Mouse (Mus musculus) left cerebral cortex, adult 8-10 months (tissue): Measurements from ENCODE around the gene Igfbpl1. TPM values are rescaled to one million over a fixed set of nuclear protein-coding genes. Genes with fewer than 3 reads are reported as not detected.

Experiments used
- DNase-seq, 2 experiments: peaks; one replicate each; pipeline ENCODE4 v3.0.0; 2022; ENCODE audit warnings: low spot score in 2 of 2
- total RNA-seq, 4 experiments: library from RNA; stranded (reverse); gene quantifications; 2 replicates each; pipeline ENCODE4 v1.2.4; 2022

Gene Igfbpl1
- total RNA-seq, 4 experiments from 2014 or later: 0.62 to 2.9 (median 2.1) TPM

DNA sequence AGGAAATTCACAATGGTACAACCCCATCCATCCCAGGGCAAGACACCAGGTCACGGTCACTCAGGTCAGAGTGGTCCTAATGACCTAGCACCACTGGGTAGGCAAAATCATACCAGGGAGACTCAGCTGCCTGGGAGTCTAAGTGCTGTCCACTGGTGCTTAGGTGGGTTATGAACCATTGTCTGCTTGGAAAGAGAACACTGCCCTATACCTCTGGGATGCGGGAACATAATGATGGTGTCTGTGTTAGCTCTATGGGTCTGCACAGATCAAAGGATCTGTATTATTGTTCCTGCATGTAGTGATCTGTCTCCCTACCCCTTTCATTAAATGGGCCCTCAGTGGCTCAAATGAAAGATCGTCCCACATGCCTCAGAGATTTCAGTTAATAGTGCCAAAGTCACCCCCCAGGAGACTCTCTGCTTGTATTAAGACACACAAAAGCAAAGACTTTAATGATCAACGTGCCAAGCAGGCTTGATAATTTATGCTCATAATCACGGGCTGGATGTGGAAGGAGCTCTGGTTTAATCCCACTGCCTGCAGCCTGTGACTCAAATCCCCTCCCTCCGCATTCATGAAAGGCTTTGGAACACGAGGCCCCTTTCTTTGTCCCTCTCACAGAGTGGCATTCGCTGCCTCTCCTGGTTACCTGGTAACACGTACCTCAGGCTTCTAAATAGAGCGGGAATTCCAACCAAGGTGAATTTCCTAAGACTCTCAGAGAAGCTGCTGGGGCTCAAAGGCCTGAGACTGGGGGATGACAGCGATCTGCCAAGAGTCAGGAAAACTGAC, 3.7 kb downstream of the Igfbpl1 start:
- DNase-seq: no peak

DNA sequence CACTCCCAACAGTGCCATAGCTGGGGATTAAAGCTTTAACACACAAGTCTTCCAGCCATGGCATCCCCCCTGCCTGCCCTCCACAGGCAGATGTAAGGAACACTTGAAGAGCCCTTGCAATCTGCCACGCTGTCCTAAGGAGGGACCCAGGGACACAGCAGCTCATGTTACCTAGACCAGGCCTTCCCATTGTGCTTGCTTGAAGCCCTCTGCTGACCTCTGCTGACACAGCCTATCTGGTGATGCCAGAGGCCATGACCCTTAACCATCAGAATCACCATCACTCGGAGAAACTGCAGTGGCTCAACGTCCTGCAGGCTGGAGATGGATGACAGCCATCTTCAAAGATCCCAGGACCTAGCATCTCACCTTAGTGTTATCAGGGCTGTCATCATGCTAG, 4.7 kb downstream of the Igfbpl1 start:
- no peak for DNase-seq

DNA sequence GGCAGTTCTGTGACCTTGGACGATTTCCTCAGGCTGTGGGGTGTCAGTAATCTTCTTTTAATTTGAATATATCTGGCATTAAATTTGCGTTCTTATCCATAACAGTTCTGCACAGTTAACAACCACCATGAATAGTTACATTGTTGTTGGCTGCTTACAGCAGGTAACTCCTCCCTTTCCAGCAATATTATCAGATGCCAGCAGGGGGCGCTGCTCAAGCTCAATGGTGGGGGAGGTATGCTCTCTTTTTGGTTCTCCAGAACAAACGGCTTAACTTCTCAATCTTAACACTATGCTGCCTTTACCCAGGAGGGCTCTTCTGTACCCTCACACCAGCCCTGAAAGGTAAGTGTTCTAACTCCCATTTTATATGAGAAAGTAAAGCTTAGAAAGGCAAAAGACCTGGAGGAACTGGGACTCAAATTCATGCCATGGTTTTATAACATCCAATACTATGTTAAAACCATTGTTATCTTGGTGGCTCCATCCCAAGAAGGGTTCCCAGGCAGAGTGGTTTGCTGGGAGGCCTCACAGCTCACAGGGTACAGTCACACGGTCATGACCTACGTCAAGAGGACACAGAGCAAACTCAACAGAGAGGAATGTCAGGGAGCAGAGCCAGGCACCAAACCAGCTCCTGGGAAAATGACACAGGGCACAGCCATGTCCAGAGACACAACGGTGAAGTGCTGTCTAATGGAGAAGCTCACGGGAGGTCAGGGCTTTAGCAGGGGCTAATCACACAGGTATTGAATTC, 6.5 kb downstream of the Igfbpl1 start:
- peak in 1 of 2 experiments; percentile 45 for DNase-seq

DNA sequence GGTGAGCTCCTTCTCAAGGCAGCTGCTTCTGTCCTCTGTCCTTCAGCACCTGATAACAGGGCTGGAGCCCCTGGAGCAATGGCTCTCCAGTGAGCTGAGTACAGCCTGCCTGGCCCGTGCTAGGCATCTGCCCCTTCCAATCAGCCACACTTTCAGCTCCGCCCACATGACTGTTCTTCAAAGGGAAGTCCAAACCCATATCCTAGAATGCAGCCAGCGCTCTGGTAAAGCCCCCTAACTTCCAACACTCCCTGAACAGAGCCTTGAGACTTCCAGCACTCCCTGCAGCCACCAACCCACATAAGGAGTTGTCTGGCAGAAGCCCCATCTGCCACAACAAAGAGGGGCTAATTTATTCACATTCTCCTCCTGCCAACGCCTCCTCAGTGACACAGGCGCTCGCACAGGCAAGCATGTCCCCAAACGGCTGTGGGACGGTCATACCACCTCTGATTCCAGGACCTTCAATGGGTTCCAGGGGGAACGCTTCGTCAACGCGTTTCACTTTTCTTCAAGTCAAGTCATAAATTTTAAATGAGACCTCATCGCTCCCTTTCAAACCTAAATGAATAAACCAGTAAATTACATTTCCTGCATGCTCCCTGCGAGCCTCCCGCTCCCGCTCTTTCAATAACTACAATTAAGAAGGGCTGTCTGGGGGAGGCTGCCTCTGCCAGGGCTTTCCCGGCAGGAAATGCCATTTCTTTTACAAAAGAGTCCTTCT, 7.4 kb downstream of the Igfbpl1 start:
- peak; percentile 5 to 38 for DNase-seq

DNA sequence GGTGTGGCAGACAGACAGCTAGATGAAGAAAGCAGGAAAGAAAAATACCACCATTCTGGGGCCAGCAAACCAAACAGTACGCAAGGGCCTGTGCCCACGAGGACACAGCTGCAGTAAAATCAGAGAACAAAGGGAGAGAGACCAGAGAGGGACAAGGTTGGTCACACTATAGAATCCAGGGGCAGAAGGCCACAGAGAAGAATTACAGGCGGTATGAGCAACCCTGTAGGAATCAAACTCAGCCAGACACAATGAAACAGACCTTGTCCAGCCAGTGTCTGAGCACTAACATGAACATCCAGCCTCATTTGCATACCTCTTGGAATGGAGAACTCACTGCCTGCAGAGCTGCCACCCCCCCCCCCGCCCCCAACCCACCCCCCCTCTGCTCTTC, 7.9 kb downstream of the Igfbpl1 start:
- no peak for DNase-seq

DNA sequence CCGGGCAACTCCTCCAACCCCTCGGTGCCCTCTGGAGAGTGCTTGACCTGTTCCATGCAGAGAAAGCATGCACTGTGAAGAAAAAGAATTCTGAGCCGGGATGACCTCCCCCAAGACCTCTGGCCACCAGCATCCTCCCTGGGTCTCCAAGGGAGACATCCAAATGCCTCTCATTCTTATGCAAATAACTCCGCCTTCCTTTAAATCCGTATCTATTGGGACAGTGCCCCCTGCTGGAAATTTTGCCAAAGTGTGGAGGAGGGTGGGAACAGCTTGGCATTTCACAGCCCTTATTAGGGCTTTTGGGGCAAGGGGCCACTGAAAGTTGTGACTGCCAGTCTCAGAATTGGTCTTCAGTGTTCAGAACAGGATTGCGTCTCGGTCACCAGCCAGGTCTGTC, 11.2 kb downstream of the Igfbpl1 start:
- peak in 1 of 2 experiments; percentile 51 for DNase-seq

DNA sequence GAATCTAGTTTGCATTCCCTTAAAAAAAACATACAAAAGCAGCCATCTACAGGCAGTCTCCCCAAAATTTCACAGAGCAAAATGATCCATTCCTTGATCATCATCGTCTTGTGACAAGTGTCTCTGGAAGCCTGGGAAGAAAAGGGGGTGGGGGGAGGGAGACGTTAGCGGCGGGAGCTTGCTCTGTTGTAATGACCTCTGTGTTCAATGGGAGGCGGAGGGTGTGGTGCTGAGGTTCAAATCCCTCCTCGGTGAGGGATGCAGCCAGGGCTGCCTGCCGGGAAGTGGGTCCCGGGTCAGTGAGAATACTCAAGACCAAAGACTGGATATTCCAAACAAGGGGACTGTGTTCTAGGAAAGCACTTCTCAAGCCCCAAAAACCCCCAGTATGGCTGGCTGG, 15.5 kb downstream of the Igfbpl1 start:
- DNase-seq: no peak

DNA sequence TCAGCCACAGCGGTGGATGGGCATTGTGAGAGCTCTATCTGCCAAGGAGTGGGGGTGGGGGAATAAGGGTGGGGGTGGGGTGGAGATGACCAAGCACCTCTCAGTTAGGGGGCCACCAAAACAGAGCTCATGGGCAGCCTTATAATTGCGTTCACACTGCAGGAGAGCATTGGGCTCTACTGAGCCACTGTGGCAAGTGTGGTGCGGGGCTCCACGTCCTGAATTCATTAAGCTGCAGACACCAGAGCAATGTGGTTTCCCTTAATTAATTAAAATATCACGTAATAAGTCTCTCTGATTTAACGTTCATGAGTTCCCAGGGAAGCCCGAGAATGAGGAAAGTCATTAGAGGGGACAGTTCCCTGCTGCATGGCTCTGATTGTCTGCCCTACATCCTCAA, 18.7 kb downstream of the Igfbpl1 start:
- no peak for DNase-seq

DNA sequence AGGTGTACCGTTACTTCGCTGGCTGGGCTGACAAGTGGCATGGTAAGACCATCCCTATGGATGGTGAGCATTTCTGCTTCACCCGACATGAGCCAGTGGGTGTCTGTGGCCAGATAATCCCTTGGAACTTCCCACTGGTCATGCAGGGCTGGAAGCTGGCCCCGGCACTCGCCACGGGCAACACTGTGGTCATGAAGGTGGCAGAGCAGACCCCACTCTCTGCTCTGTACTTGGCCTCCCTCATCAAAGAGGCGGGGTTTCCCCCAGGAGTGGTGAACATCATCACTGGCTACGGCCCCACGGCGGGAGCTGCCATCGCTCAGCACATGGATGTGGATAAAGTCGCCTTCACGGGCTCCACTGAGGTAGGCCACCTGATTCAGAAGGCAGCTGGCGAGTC, 23.8 kb downstream of the Igfbpl1 start:
- DNase-seq: no peak

DNA sequence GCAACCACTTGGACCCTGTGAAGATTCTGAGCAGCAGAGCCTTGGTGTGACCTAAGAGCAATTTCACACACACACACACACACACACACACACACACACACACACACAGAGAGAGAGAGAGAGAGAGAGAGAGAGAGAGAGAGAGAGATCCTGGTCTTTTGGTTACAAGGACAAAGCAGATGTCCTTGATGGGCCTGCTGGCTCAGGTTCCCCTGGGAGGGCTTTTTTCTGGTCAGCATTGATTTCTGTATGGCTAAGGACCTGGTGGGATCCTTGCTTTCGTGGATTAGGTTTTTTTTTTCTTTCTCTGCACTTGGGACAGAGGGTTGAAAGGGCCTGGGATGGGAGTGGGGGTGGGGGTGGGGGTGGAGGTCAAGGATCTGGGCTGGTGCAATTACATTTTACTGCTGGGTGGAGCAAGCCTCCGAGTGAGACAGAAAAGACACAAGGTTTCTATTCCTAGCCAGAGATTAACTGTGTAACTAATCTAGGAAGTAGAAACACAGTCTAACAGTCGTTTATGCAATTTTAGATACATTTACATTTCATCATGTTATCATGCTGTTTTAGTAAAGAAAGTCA, 26.7 kb downstream of the Igfbpl1 start:
- no peak for DNase-seq

DNA sequence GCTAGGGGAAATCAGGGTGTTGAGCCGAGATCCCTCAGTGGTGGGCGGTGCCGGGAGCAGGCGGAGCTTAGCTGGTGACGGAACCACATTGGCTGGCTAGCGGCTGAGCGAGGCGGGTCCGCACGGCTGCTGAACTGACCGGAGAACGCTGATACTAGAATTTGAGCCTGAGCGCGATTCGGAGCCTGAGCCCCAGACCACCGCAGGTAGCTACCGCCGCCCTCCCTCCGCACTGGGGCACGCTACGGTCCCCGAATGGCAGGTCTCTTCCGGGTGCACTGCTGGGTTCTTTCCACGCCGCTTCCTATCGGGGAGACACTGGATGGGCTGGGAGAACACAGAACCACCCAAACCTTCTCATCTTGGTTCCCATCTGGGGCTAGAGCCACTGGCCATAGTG, 27.8 kb downstream of the Igfbpl1 start, which contains the start of gene Aldh1b1:
TSS of gene Aldh1b1 (plus strand) at position 59 of the 400 bp plus-strand sequence.
- peak; percentile 29 to 48 for DNase-seq

DNA sequence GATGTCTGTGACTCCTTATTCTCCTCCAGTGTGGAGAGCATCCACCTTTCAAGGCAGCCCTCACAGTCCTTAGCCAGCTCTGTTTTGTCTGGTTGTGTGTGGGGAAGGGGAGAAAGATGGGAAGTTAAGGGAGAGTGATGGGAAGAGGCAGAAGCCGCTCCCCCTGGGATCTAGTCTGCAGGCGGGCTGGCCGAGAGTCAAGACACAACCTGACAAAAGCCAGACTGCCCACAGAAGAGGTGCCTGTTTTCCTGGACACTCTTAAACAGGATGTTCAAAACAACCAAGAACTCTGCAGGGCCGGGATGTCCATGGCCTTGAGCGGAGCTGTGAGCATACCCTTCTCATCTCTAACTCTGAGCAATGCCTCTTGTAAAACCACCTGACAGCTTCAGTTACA, 30.0 kb downstream of the Igfbpl1 start:
- no peak for DNase-seq

DNA sequence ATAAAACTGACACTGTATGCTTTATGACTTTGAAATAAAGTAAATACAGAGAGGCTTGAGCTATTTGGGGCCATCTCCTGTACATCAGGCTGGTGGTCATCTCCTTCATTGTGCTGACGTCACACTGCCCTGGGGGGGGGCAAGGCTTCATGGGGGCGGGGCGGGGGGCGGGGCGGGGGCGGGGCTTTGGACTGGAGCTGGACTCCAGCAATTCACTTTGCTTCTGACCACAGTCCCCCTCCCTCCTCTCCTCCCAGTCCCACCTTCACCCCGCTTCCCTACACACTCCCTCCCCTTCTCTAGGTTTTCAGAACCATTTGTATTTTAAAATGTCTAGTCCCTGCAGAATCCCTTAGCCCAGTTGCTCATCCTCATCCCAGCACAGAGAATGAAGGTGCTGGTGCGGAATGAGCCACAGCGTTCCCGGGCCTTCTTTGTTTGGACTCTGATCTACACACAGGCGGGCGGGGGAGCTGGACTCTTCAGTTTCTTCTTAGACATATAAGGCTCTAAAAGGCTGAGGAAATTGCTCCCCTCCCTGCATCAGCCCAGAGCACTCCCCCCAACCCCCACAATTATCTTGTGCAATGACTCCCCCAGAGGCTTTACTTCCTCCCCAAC, 31.4 kb downstream of the Igfbpl1 start:
- no peak for DNase-seq

DNA sequence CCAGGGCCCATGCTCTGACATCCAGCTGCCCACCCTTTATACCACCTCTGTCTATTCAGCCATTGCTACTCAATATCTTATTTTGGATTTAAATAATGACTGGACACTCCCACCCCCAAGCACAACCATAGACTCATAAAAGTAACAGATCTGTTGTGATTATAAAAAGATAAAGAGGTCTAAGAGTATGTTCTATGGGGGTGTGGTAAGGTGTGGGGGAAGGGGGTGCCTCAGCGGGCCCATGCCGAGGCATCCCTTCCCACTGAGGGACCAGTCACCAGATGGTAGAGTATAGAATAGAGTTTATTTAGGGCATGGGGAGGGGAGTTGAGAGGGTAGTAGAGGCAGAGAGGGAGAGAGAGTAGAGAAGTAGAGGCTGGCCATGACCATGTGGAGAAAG, 36.7 kb downstream of the Igfbpl1 start:
- DNase-seq: no peak

DNA sequence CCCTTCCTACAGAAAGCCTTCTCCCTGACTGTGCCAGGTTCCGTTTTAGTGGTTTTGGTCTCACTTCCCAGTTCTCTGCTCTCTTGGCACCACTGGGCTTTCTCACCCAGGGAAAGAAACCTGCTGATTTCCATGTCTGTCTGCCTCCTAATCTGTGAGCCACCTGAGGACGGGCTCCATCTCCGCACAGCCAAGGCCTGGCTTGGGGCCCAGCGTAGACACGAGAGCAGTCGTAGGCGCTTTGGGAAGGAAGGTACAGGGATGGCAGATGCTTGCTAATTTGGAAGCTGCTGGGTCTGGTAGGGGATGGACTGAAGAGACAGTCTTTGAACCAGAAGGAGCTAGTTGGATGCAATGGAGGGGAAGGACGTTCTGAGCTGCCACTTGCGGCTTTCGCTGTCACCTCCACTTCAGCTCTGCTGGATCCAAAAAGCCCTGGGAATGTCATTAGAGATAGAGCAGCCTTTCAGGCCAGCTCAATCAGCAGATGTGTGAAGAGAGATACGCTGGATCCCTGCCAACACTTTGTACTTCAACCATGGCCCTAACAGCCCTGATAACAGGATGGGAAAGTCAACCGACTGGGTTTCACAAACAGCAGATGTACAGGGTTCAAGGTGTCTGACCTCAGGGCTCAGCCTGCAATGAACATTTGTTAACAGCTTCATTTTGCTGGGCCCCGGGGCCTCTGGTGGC, 37.3 kb downstream of the Igfbpl1 start:
- DNase-seq: peak in 1 of 2 experiments; percentile 76

DNA sequence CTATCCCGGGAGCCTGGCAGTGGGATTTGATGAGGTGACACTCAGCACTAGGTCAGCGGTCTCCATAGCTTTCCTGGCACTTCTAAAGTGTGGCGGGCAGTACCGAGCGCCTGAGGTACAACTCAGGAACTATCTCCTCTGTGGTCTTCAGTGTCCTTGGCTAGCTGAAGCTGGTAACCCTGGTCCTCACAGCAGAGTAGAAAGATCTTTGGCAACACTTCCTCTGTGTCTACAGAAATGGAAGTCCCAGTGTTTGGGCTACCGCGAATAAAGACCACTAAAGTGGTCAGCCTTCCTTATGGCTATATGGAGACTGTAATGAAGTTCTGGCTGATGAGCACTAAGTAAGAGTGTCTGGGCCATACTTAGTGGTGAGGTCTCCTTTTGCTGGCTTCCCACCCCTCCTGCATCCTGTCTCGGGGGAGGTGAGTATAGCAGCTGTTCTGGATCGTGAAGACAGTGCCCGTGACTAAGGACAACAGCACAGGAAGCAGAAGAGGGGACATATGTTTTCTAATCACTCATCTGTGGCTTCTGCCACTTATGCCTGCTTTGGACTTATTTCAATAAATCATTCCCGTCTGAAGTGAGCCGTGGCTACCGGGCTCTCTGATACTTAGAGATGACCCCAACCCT, 38.2 kb downstream of the Igfbpl1 start:
- DNase-seq: no peak

DNA sequence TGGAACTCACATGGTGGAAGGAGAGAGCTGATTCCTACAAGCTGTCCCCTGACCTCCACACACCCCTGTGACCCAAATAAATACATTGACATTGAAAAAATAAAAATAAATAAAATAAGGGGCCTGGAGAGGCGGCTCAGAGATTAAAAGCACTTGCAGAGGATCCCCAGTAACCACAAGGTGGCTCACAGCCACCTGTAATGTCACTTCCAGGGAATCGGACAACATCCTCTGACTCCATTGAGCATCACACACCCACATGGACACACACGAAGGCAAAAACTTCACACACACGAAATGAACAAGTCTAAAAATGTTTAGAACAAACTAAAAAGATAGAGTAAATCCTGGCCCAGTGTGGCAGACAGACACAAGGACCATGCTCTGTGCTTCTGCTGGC, 40.0 kb downstream of the Igfbpl1 start:
- no peak for DNase-seq

DNA sequence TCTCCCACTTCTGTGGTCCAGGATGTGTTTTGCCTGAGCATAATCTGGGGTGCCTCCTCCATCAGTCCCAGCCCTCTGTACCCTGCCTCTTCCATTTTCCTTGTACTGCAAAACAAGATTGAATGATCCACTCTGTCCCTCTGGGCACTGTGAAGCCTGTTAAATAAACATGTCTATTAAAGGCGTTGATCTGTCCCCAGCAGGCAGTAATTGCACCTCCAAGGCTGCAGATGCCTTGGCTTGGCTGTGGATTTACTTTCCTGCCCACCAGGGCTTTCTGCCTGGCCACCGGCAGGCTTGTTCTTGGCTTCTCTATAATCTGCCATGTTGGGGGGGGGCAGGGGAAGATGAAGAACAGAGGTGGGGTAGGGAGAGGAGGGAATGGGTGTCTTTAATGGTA, 40.8 kb downstream of the Igfbpl1 start:
- no peak for DNase-seq

DNA sequence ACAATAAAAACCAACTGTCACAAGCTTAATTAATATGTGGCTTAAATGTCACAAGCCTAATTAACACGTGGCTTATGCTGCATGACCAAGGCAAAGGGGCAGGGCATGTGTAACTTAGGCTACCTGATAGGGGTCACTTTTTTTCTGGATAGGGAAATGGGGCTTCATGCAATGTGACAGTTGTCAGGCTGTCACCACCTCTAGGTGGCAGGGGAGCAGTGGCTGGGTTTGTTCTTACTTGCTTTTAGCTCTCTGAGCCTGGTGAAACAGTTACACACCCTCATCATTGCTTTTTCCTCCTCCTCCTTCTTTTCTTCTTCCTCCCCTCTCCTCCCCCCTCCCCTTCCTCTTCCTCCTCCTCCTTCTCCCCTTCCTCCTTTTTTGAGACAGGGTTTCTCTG, 43.1 kb downstream of the Igfbpl1 start:
- no peak for DNase-seq

DNA sequence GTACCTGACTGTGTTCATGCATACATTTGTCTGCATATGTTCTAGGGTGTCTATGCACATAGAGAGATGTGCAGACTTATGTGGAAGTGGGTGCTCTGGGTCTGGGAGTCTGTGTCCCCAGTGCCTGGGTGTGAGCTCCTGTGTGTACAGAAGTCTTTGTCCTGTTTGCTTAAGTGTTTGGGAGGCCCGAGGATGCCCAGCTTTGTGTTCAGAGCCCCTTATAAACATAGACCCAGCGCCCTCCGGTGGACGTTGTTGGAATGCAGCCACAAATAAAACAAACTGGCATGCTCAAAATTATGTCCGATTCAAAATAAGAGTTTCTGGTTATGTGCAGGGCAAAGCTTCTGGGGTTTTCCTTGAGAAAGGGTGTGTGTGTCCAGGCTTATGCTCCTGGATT, 55.1 kb downstream of the Igfbpl1 start:
- no peak for DNase-seq
